Mouse (Mus musculus) lung, adult 18-20 months (tissue): ENCODE data around the gene Plscr4.

ENCODE experiments used
- DNase-seq, 2 experiments: peaks; one replicate each; pipeline ENCODE4 v3.0.0; 2022; ENCODE audit warnings: mixed read lengths in 2 of 2

Plscr4 gene

DNA sequence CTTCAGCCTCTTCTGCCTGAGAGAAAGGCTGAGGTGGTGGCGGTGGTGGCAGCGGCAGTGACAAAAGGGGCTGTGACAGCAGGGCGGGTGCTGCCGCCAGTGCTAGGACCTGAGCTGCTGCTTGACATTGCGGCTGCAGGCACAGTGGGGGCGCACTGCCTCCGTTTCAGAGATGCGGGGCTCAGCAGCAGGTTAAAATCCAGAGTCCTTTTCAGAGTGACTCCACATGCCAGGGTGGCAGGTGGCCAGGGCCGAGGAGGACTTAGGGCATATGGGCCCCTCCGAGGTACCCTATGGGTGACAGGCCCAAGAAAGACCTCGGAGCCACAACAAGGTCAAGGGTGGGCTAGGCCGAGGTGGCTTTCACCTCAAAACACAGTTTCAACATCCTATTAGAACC lies 59.9 kb downstream of the Plscr4 start:
- no peak for DNase-seq

DNA sequence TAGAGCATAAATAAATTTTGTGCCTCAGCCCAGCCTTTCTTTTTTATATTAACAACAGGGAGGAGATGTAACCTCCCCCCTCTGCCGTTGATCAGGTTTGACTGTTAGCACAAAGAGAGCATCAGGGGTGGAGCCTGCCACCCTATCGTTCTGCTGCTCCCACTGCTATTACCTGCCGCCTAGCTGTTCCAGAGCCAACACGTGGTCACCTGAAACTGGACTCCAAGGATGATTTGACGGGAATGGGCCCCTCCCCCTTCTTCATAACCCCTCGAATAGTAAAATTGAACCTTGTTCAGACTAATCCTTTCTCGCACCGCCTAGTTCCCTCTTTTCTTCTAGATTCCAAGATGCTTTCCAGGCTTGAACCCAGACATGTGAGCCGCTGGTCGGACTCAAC lies 63.6 kb downstream of the Plscr4 start:
- no peak for DNase-seq

DNA sequence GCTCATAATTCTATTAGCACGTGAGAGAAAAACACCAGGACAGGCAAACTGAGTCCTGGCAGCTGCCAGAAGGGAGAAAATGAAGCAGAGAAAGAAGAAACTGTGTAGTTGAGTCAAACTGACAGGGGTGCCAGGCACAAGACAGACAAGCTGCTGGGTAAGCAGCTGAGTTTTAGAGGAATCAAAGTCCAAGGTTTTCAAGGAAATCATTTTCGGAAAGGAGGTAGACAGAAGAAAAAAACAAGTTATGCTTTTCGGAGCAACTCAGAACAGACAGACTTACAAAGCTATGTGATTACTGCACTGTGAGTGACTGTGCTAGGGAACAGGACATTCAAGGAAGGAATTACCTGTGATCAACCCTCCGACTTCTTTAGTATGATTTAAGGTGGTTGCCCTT lies 67.3 kb downstream of the Plscr4 start:
- DNase-seq: no peak

DNA sequence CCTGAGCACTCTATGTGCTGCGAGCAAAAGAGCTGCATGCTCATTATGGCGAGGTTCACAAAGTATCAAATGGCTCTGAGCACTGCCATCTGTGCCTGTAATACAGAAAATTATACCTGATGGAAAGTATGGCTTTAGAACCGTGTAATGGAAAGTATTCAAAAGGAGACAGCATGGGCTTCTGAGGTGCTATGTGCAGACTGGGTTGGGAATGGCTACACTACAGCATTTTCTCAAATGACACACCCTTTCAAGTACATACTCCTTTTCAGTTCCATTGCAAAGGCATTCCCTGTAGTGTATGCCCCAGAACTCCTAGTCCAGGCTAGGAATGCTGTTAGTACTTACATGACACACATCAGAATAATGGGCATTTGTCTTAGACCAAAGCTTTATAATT lies 72.9 kb downstream of the Plscr4 start:
- DNase-seq: no peak

DNA sequence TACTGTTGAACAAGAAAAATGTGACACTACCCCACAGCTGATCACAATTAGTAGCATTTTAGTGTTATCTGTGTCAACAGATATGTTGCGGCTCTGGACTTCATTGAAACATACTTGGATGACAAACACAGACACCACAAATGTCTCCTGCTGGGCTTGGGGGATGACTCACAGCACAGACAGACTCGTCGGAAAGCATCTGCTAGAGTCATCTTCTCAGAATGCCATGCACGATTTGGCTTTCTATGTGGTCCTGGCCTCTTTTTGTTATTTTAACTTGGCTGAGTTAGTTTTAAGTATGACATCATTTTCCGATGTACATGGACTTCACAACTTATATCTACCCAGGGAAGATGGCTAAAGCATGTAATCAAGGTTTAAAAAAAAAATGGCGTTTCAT lies 80.6 kb downstream of the Plscr4 start:
- no peak for DNase-seq

DNA sequence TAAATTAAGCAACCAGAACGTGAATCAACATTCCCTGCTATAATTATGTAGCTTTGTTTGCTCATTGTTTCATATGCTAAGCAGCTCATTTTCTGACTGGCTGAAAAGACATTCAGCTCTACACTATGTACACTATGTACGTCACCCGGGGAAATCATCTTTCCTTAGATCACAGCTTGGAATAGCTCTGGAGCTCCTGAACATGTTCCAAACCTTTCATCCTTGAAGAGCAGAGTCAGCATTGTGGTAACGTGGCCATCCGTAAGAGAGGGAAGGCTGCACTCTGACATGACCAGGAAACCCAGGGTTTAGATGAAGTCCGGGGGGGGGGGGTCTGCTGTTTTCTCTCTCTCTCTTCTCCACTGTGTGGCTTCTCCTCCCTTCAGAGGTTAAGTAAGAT lies 81.0 kb downstream of the Plscr4 start:
- DNase-seq: no peak
